Mouse (Mus musculus): Measurements from ENCODE around the gene Sct. TPM values are rescaled to one million over a fixed set of nuclear protein-coding genes. Genes with fewer than 3 reads are reported as not detected.

Sct gene
- polyA plus RNA-seq, 1 experiment from 2014 or later: 3.0 TPM

DNA sequence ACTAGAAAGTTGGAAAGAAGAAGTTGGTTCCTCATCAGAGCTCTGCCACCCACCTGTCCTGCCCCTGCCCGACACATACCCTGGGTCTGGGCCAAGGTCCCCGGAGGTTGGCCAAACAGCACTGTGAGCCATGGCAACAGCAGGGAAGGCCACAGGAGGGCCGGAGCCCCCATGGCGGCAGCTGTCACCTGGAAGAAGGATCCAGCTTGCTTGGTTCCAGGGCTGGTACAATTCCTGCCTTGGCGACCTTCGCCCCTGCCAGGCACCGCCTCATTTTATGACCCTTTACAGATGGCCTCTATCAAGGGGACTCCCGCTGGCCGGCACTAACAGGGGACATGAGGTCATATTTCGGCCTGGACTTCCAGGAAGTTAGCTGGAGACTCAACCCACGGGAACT is 2.4 kb downstream of the Sct start, which contains the start of gene Cdhr5:
Cdhr5 (minus strand) TSS at position 241 of the 400 bp plus-strand sequence.
- Histone ChIP-seq H3K27me3 (ENCODE audit: control insufficient read depth, insufficient read depth, low read length) (peaks cover 18% of the 10 kb centered on the region), H3K36me3 (ENCODE audit: control insufficient read depth, insufficient read depth, low read length) (no peaks in the 10 kb centered on the region), H3K9ac (ENCODE audit: low read depth, low read length) (no peak within 1 kb of the TSS), H3K4me2 (no peak within 1 kb of the TSS), H3K9me3 (replicated peaks; ENCODE audit: control insufficient read depth, low read length) (no peaks in the 10 kb centered on the region), H3K4me1 (ENCODE audit: control insufficient read depth, insufficient read depth, low read length) (peaks cover 3% of the 10 kb centered on the region; the same call in 1 of the 2 replicates), H3K27ac (ENCODE audit: low read depth, low read length) (no peak within 1 kb of the TSS), H3K4me3 (ENCODE audit: low read depth, low read length) (no peak within 1 kb of the TSS)
- no peak for ATAC-seq (replicated peaks; ENCODE audit: insufficient number of reproducible peaks, low FRiP score, low TSS enrichment)
- WGBS (ENCODE audit: insufficient replicate concordance): 72% methylated on average over 11 of the region's 11 CpGs

DNA sequence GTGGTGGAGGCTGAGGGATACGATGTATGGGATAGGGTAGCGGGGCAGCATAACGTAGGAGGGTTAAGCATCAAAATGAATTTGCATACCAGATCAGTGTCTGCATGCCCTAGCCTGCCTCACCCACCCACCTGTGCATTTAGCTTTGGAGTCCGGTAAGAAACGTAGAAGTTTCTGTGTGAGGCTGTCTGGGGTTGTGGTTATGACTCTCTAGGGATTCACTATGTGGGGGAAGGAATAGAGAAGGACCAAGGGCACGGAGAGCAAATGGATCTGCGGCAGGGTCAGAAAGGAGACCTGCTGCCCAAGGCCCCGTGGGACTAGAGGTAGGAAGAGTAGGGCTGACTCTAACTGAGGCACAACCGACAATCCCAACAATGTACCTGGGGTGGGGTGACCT is 3.6 kb downstream of the Sct start:
- WGBS (ENCODE audit: insufficient replicate concordance): 88% methylated on average over 9 of the region's 9 CpGs
- peaks cover 18% of the 10 kb centered on the region for H3K27me3 ChIP-seq (ENCODE audit: control insufficient read depth, insufficient read depth, low read length)
- no peak for ATAC-seq (replicated peaks; ENCODE audit: insufficient number of reproducible peaks, low FRiP score, low TSS enrichment)

DNA sequence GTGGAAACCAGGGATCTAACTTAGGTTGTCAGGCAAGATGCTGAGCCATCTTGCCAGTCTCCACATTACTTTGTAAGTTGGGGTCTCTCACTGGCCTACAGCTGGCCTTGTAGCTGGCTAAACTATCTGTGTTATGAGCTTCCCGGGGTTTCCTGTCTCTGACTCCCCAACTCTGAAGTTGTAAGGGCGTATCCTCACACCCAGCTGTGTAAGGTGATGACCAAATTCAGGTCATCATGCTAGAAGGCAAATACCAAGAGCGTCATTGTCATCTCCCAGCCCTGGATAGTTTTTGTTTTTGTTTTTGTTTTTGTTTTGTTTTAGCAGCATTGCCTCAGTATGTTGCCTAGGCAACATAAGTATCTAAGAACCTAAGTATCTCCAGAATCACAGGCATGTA is 8.3 kb downstream of the Sct start:
- 87% methylated on average over 3 of the region's 3 CpGs for WGBS (ENCODE audit: insufficient replicate concordance)
- Histone ChIP-seq H3K4me2 (no peak overlapping the region), H3K4me1 (ENCODE audit: control insufficient read depth, insufficient read depth, low read length) (peaks cover 3% of the 10 kb centered on the region; the same call in 1 of the 2 replicates), H3K4me3 (ENCODE audit: low read depth, low read length) (no peak overlapping the region), H3K9me3 (replicated peaks; ENCODE audit: control insufficient read depth, low read length) (no peaks in the 10 kb centered on the region), H3K36me3 (ENCODE audit: control insufficient read depth, insufficient read depth, low read length) (no peaks in the 10 kb centered on the region), H3K27ac (ENCODE audit: low read depth, low read length) (no peak overlapping the region), H3K9ac (ENCODE audit: low read depth, low read length) (no peak overlapping the region), H3K27me3 (ENCODE audit: control insufficient read depth, insufficient read depth, low read length) (no peaks in the 10 kb centered on the region)
- ATAC-seq (replicated peaks; ENCODE audit: insufficient number of reproducible peaks, low FRiP score, low TSS enrichment): no peak

More for the DNA sequence above, 3.6 kb downstream of the Sct start:
- H3K4me2 ChIP-seq: no peak overlapping the region
- H3K4me3 ChIP-seq (ENCODE audit: low read depth, low read length): no peak overlapping the region
- H3K4me1 ChIP-seq (ENCODE audit: control insufficient read depth, insufficient read depth, low read length): peaks cover 3% of the 10 kb centered on the region; the same call in 1 of the 2 replicates
- H3K36me3 ChIP-seq (ENCODE audit: control insufficient read depth, insufficient read depth, low read length): no peaks in the 10 kb centered on the region
- H3K9me3 ChIP-seq (replicated peaks; ENCODE audit: control insufficient read depth, low read length): no peaks in the 10 kb centered on the region
- no peak overlapping the region for H3K27ac ChIP-seq (ENCODE audit: low read depth, low read length)
- H3K9ac ChIP-seq (ENCODE audit: low read depth, low read length): no peak overlapping the region

DNA sequence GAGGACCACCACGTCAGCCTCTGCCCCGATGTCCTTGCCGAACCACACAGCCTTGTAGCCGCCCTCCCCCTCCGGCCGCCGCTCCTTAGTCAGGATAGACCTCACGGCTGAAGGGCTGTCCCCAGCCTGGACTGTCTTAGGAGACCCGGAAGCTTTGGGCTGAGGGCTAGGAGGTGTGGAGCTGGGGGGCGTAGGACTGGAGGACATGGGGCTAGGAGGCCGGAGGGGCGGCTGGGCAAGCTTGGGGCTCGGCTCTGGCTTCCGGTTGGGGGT is 9.7 kb downstream of the Sct start:
- ATAC-seq (replicated peaks; ENCODE audit: insufficient number of reproducible peaks, low FRiP score, low TSS enrichment): no peak
- Histone ChIP-seq H3K27ac (ENCODE audit: low read depth, low read length) (no peak overlapping the region), H3K4me1 (ENCODE audit: control insufficient read depth, insufficient read depth, low read length) (peaks cover 11% of the 10 kb centered on the region; the same call in 1 of the 2 replicates), H3K4me2 (peak overlapping the region; percentile 38), H3K4me3 (ENCODE audit: low read depth, low read length) (0 out of 2 replicates have a peak overlapping the region, but pooled peaks have one; percentile 5), H3K27me3 (ENCODE audit: control insufficient read depth, insufficient read depth, low read length) (no peaks in the 10 kb centered on the region), H3K9me3 (replicated peaks; ENCODE audit: control insufficient read depth, low read length) (no peaks in the 10 kb centered on the region), H3K36me3 (ENCODE audit: control insufficient read depth, insufficient read depth, low read length) (no peaks in the 10 kb centered on the region), H3K9ac (ENCODE audit: low read depth, low read length) (no peak overlapping the region)
- 54% methylated on average over 14 of the region's 14 CpGs for WGBS (ENCODE audit: insufficient replicate concordance)

DNA sequence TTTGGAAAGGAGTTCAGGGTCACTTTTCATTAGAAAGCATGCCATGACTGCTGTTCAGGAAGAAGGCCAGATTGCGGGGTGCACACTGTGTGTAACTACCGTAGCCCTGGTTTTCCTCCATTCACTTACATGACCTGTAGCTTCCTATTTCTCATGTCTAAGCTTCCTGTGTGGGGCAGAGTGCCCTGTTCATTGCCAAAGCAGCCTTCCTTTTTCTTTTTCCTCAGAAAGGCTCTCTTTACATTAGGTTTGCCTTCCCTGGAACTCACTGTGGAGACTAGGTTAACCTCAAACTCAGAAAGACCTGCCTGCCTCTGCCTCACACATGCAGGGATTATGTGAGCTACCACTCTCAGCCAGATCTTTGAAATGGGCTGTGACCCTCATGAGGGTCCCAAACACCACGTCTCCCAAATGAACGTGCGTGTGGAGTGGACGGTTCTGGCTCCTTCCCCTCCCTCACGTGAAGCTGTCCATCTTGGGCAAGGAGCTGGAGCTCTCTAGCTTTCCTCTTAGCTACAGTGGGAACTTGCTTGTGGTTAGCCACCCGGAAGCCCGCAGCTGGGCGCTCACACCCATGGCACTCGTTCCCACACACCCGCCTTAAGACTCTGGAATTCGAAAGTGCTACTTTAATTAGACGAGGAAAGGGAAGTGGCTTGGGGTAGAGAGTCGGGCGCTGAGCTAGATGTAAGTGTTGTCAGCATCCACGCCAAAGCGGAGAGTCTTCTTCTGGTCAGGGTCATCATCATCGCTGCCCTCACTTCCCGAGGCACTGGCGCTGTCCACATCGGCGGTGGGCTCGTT is 10.3 kb downstream of the Sct start:
- H3K9ac ChIP-seq (ENCODE audit: low read depth, low read length): no peak overlapping the region
- H3K27ac ChIP-seq (ENCODE audit: low read depth, low read length): no peak overlapping the region
- peaks cover 3% of the 10 kb centered on the region for H3K36me3 ChIP-seq (ENCODE audit: control insufficient read depth, insufficient read depth, low read length)
- peaks cover 11% of the 10 kb centered on the region; the same call in 1 of the 2 replicates for H3K4me1 ChIP-seq (ENCODE audit: control insufficient read depth, insufficient read depth, low read length)
- H3K4me3 ChIP-seq (ENCODE audit: low read depth, low read length): 0 out of 2 replicates have a peak overlapping the region, but pooled peaks have one; percentile 5
- H3K27me3 ChIP-seq (ENCODE audit: control insufficient read depth, insufficient read depth, low read length): no peaks in the 10 kb centered on the region
- no peak for ATAC-seq (replicated peaks; ENCODE audit: insufficient number of reproducible peaks, low FRiP score, low TSS enrichment)
- 62% methylated on average over 24 of the region's 24 CpGs for WGBS (ENCODE audit: insufficient replicate concordance)
- H3K9me3 ChIP-seq (replicated peaks; ENCODE audit: control insufficient read depth, low read length): no peaks in the 10 kb centered on the region
- H3K4me2 ChIP-seq: peak overlapping the region; percentile 38

DNA sequence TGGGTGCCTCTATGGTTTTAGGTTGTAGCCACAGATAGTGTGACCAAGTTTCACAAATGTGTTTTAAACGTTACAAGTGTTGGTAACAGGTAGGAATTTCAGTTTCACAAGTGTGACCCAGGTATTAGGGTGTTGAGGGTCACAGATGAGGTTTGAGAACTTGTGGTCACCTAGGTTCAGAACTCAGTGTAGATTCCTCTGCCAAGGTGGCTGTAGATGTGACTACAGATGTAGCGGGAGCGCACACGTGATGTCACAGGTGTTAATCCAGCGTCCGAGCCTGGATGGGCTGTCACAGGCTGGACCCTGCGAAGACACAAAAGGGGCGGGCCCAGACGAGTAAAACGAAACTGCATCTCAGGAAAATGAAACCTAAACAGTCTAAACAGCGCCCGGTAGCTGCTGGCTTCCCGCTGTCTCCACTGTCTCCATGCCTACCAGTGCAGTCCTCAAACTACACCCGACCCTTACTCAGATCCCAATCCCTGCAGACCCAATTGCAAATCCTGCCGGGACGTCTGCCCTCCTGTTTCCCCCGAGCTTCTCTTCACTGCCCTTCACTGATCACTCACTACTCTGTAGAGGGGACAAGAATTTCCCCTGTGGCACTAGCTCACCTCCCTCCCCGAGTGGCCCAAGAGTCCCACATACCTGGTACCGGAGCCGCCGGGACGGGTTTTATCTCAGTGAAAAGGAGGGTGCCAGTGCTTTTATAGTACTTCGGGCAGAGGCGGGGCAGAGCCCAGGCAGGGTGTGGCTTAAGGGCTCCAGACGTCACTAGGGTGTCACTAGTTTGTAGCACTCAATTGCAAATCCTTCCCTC is 13.0 kb downstream of the Sct start, which contains the start of gene Irf7:
Irf7 (minus strand) TSS at position 743 of the 823 bp plus-strand sequence.
- Histone ChIP-seq H3K4me3 (ENCODE audit: low read depth, low read length) (peak within 1 kb of the TSS; percentile 54), H3K4me1 (ENCODE audit: control insufficient read depth, insufficient read depth, low read length) (peaks cover 11% of the 10 kb centered on the region; the same call in 1 of the 2 replicates), H3K27ac (ENCODE audit: low read depth, low read length) (no peak within 1 kb of the TSS), H3K9ac (ENCODE audit: low read depth, low read length) (peak within 1 kb of the TSS; percentile 65), H3K4me2 (peak within 1 kb of the TSS; percentile 94), H3K9me3 (replicated peaks; ENCODE audit: control insufficient read depth, low read length) (no peaks in the 10 kb centered on the region), H3K27me3 (ENCODE audit: control insufficient read depth, insufficient read depth, low read length) (no peaks in the 10 kb centered on the region), H3K36me3 (ENCODE audit: control insufficient read depth, insufficient read depth, low read length) (peaks cover 25% of the 10 kb centered on the region)
- 10% methylated on average over 25 of the region's 25 CpGs for WGBS (ENCODE audit: insufficient replicate concordance)
- ATAC-seq (replicated peaks; ENCODE audit: insufficient number of reproducible peaks, low FRiP score, low TSS enrichment): peak; percentile 70

DNA sequence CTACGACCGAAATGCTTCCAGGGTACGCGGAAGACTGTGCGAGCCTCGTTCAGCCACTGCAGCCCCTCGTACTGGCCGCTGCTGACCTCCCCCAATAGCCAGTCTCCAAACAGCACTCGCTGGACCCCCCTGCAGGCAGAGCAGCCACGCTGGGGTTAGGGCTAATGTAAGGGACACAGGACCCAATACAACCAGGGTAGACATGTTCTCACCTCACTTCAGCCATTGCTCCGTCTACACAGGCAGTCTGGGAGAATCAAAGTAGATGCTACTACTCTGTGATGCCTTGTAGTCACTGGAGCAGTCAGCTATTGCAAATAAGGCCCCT is 13.6 kb downstream of the Sct start:
- no peak for ATAC-seq (replicated peaks; ENCODE audit: insufficient number of reproducible peaks, low FRiP score, low TSS enrichment)
- peak overlapping the region; percentile 94 for H3K4me2 ChIP-seq
- H3K27me3 ChIP-seq (ENCODE audit: control insufficient read depth, insufficient read depth, low read length): no peaks in the 10 kb centered on the region
- H3K36me3 ChIP-seq (ENCODE audit: control insufficient read depth, insufficient read depth, low read length): peaks cover 30% of the 10 kb centered on the region
- H3K4me1 ChIP-seq (ENCODE audit: control insufficient read depth, insufficient read depth, low read length): peaks cover 11% of the 10 kb centered on the region; the same call in 1 of the 2 replicates
- WGBS (ENCODE audit: insufficient replicate concordance): 37% methylated on average over 11 of the region's 11 CpGs
- peak overlapping the region; percentile 65; the same call in 1 of the 2 replicates for H3K9ac ChIP-seq (ENCODE audit: low read depth, low read length)
- H3K4me3 ChIP-seq (ENCODE audit: low read depth, low read length): peak overlapping the region; percentile 54; the same call in 1 of the 2 replicates
- no peaks in the 10 kb centered on the region for H3K9me3 ChIP-seq (replicated peaks; ENCODE audit: control insufficient read depth, low read length)
- no peak overlapping the region for H3K27ac ChIP-seq (ENCODE audit: low read depth, low read length)

DNA sequence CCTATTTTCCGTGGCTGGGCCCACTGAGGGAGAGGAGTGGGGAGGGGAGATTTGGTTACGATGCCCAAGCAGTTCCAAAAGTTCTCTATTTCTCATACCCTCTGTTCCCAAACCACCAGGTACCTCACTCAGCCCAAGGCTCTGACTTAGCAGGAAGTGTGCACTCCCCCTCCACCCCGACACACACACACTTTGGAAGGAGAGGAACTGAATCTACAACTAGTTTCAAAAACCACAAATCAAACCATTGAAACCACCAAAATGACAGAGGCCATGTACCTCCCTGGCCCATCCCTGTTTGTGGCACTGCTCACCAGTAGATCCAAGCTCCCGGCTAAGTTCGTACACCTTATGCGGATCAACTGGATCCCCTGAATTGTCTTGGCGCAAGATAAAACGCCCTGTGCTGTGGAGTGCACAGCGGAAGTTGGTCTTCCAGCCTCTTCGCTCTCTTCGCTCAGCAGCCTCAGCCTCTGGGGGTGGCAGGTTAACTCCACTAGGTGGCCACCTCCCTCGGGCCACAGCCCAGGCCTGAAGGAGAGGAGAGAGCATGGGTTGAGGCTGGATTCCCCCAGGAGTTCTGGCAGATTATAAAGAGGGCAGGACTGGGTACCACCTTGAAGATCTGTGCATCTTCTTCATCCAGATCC is 14.0 kb downstream of the Sct start:
- ATAC-seq (replicated peaks; ENCODE audit: insufficient number of reproducible peaks, low FRiP score, low TSS enrichment): 0 out of 2 replicates have a peak, but pooled peaks have one; percentile 39
- H3K27ac ChIP-seq (ENCODE audit: low read depth, low read length): no peak overlapping the region
- H3K9ac ChIP-seq (ENCODE audit: low read depth, low read length): peak overlapping the region; percentile 39; the same call in 1 of the 2 replicates
- H3K4me2 ChIP-seq: peak overlapping the region; percentile 94
- H3K36me3 ChIP-seq (ENCODE audit: control insufficient read depth, insufficient read depth, low read length): peaks cover 33% of the 10 kb centered on the region
- peaks cover 11% of the 10 kb centered on the region; the same call in 1 of the 2 replicates for H3K4me1 ChIP-seq (ENCODE audit: control insufficient read depth, insufficient read depth, low read length)
- 0 out of 2 replicates have a peak overlapping the region, but pooled peaks have one; percentile 54 for H3K4me3 ChIP-seq (ENCODE audit: low read depth, low read length)
- WGBS (ENCODE audit: insufficient replicate concordance): 31% methylated on average over 12 of the region's 12 CpGs
- H3K9me3 ChIP-seq (replicated peaks; ENCODE audit: control insufficient read depth, low read length): no peaks in the 10 kb centered on the region
- no peaks in the 10 kb centered on the region for H3K27me3 ChIP-seq (ENCODE audit: control insufficient read depth, insufficient read depth, low read length)

Data from heart, embryonic 11.5 days (tissue).